Mouse (Mus musculus): Measurements from ENCODE around the gene Zkscan14.
A peak's percentile ranks its signal among the peaks of the same experiment; 100 is the strongest.
"Not testable (repeated sequence)": the region's sequence is repeated elsewhere in the genome, so short reads cannot be mapped to it uniquely, and the experiment has no call there.

Gene Zkscan14

DNA sequence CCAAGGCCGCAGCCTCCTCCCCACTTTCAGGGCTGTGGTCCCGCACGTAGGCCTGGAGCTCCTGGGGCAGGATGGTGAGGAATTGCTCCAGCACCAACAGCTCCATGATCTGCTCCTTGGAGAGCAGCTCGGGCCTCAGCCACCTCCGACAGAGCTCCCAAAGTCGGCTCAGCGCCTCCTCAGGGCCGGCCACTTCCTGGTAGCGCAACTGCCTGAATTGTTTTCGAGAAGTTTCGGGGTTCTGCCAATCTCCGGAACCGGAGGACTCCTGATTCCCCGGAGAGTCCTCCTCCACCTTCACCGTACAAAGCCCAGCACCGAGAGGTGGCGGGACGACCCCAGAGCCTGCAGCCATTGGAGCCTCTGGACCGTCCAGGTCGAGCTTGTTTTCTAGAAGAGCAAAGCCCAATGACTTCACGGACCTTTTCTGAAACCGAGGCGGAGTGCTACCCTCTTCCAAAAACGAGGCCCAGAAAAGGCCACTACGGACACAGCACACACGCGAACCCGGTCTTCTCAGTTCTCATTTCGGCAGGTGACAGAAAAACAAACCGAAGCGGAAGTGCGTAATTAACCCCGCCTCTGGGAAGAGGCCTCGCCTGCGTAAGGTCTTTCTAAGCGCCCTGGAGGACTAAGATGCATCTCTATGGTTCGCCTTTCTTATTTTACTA, at the start of gene Zkscan14:
TSS of gene Zkscan14 (minus strand) at position 548 of the 671 bp plus-strand sequence.
- no peak for DNase-seq (ENCODE audit: low spot score)

DNA sequence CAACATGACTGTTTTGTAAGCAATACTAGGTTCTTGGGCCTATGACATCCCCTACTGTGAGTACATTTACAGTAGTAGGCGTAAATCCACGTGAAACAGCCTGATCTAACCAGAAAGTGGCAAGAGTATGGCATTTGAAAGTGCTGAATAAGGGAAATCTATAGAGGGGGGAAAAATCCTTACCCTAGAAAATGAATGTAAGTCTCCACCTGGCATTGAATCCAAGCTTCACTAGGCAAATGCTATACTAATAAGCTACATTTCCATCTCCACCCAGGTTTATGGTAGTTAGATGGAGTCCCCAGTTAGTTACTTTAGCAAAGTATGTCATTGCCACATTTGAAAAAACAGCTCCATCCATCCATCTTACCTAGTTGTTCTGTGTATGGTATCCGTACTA, 47.9 kb upstream of the Zkscan14 start:
- DNase-seq (ENCODE audit: low spot score): no peak

DNA sequence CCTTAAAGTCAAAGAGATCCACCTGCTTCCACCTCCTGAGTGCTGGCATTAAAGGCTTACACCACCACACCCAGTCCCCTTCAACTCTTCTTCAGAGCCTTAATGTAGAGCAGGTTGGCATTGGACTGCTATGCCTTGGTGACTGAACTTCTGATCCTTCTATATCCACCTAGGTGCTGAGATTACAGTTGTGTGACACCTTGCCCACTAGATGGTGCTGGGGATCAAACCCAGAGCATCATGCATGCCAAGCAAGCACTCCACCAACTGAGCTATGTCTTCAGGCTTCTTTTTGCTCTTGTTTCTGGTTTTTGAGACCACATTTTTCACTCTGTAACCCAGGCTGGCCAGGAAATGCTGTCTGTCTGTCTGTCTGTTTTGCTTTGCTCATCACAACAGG, 33.0 kb upstream of the Zkscan14 start:
- DNase-seq (ENCODE audit: low spot score): no peak

DNA sequence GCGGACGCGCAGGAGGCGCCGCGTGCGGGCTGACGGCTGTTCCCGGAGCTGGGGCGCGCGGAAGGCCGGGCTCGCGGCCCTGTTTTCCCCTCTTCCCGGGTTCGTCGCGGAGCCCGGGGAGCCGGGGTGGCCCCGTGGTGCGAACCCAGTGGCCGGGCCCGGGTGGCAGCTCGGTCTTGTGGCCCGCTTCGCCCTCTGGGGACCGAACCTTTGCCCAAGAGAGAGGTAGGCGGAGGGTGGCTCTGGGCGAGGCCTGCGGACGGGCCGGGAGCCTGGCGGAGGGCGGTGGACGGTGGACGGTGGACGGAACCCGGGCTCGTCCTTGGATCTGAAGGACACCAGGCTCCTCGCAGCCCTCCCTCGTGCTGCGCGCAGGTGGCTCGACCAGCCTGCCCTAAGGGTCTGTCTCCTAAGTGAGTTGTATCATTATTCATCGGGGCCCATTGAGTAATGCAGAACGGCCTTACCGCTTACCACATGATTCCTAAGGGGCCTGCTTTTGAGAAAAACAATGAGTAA, 30.3 kb upstream of the Zkscan14 start:
- no peak for DNase-seq (ENCODE audit: low spot score)

DNA sequence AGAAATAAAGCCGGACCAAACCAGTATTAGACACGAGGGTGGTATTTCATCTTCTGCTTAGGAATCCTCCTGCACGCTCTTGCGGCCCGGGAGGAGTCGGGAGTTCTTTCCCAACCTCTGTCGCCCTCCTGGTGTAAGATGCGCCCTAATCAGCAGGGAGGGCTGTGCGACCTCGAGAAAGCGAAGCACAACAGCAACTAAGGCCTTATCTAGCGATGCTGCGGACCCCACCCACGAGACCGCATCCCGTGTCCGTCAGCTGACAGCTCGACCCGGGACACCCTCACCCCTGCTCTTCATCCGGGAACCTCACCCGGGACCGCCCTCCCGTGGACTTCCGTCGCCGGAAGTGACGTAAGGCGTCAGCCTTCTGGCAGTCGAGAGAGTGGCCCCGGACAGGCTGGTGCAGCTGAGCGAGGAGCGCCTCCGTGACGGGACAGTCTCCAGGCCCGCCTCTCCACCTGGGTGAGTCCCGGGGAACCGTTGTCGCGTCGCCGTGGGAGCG, 29.8 kb upstream of the Zkscan14 start, which contains the start of gene Zfp655:
TSS of gene Zfp655 (plus strand) at position 349 of the 505 bp plus-strand sequence.
- DNase-seq (ENCODE audit: low spot score): peak; percentile 92

DNA sequence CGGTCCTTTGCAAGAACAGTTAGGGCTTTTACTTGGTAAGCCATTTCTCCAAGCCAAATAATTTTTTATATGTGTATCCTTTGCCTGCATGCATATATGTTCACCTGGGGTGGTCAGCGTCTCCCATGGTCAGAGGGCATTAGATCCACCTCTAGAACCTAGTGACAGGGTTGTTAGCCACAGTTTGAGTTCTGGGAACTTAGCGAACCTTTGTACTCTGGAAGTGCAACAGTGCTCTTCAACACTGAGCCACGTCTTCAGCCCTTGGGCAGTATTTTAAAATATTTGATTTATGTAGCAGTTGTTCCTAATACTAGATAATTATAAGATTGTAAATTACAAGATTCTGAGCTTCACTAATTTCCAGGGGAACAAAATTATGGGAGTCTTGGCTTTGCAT, 29.0 kb upstream of the Zkscan14 start:
- DNase-seq (ENCODE audit: low spot score): no peak

DNA sequence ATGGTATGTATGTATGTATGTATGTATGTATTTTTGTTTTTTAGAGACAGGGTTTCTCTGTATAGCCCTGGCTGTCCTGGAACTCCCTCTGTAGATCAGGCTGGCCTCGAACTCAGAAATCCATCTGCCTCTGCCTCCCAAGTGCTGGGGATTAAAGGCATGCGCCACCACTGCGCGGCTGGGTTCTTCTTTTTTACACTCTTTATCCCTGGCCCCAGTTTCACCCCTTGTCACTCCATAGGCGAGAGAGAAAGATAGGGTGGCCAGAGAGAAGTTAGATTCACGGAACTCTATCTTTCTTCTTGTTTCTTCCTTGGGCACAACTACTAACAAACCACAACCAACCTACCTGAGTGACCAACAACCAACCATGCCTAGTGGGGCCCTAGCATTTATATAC, 27.6 kb upstream of the Zkscan14 start:
- not testable (repeated sequence) for DNase-seq (ENCODE audit: low spot score)

DNA sequence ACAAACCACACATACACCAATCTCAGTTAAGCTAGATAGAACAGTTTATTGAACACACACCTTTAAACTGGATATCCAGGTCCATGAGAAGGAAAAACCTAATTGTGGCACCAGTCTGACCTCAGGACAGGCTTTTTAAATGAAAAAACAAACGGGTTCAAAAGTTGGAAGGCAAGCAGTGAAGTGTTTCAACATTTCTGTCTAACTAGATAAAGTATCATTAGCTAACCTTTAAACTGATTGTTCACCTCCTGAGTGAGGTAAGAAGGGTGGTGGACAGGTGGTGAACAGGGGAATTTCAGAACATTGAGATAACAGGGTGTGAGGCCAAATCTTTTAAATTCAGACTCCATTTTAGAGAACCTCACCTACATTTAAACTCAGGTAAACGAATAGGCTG, 24.8 kb upstream of the Zkscan14 start:
- no peak for DNase-seq (ENCODE audit: low spot score)

DNA sequence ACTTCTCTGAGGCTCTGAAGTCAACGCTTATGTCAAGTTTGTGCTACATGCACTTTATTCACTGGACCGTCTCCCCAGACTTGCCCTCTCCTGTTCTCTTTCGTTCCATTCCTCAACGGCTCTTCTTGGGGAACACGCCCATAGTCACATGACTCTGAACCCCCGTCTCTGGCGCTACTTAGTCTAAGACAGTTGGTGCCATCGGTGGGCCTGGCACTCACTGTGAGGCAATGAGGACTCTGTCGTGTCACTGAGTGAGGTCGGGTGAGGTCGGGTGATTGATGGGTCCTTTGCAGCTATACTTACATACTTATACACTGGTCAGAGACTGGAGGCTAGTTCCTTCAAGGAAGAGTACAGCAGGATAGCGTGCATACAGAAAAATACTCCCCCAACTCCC, 21.7 kb upstream of the Zkscan14 start:
- DNase-seq (ENCODE audit: low spot score): no peak

DNA sequence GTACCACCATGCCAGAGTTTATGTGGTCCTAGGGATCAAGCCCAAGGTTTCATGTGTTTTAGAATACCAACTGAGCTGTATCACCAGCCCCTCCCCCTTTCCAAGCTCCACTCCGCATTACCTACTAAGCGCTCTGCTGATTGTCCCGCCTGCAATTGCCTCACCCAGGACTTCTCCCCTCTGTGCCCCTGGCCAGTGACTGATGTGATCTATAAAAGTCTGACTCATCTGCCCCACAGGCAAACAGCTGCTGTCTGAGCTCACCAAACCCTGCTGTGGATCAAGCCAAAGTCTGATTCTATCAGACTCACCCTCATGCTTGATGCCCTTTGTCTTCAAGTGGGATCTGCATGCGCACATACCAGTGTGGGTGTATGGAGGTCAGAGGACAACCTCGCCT, 21.2 kb upstream of the Zkscan14 start:
- no peak for DNase-seq (ENCODE audit: low spot score)

DNA sequence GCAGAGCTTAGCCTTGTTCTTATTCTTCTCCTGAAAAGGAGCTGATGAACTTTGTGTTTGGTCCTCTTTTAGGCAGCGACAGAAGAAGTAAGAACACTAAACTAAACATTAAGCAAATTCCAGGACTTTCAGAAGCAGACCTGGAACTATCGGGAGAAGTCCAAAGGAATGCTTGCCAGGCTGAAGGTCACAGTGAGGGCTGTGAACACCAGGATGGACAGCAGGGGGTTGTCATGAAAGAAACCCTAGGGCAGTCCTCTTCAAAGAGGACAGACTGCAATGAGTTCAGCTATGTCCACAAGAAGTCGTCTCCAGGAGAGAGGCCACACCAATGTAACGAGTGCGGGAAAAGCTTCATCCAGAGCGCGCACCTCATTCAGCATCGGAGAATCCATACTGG, 18.3 kb upstream of the Zkscan14 start:
- no peak for DNase-seq (ENCODE audit: low spot score)

DNA sequence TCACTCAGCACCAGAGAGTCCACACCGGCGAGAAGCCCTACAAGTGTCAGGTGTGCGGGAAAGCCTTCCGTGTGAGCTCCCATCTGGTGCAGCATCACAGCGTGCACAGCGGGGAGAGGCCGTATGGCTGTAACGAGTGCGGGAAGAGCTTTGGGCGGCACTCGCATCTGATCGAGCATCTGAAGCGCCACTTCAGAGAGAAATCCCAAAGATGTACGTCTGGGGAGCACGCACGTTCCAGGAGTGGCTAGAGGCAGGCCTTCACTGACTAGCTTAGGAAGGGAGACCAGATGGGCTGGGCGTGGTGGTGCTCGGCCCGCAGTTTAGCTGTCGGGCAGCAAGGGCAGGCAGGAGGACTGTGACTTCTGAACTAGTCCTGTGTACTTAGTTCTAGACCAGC, 17.0 kb upstream of the Zkscan14 start:
- no peak for DNase-seq (ENCODE audit: low spot score)

DNA sequence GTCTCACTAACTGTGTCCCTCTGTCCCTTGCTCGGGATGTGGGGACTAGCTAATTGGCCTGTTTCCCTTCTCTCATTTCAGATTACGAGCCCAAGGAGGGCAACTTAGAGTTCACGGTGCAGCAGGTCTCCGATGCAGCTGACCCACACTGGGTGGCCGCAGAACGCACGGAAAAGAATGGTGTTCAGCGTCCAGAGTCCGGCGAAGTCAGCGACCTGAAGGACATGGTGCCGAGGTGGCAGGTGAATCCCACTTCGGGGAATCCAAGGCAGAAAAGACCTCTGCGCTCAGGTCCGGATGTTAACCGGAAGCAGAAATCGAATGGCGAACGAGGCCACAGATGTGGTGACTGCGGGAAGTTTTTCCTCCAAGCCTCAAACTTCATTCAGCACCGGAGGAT, 16.5 kb upstream of the Zkscan14 start:
- no peak for DNase-seq (ENCODE audit: low spot score)

DNA sequence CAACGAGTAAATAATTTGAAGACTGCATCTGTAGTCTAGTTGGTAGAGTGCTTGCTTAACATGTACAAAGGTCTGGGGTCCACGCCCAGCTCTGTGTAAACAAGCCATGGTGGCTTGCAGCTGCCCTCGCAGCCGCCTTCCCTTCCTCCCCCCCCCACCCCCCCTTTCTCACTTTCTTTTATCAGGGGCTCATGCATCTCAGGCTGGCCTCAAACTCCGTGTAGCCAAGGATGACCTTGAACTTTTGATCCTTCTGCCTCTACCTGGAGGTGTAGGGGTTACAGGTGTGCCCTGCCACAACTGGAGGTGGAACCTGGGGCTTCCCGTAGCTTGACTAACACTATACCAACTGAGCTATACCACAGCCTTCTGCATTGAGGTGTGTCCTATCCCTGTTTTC, 16.1 kb upstream of the Zkscan14 start:
- no peak for DNase-seq (ENCODE audit: low spot score)

DNA sequence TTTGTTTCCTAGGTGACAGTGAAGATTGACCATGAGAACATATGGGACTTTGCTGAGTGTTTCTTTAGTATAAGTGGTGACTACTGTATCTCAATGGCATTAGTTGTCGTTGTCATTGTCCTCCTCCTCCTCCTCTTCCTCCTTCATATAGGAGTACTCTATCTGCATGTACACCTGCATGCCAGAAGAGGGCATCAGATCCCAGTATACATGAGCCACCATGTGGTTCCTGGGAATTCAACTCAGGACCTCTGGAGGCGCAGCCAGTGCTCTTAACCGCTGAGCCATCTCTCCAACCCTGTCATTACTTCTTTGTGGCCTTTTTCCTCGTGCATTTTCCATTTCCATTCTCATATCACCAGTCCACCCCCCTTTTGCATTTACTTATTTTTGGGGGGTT, 13.0 kb upstream of the Zkscan14 start:
- no peak for DNase-seq (ENCODE audit: low spot score)

DNA sequence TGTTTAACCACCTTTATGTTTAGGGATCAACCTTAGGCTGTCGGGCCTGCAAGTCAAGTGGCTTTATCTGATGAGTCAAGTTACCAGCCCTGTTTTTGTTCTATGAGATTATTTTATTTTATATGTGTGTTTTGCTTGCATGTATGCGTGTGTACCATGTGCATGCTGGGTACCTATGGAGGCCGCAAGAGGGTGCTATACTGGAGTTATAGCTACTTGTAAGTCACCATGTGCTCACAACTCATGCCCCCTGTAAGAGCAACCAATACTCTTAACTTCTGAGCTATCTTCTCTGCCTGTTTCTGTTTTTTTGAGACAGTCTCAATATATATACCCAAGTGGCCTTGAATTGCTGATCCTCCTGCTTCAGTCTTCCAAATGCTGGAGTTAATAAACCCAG, 11.8 kb upstream of the Zkscan14 start:
- DNase-seq (ENCODE audit: low spot score): no peak

DNA sequence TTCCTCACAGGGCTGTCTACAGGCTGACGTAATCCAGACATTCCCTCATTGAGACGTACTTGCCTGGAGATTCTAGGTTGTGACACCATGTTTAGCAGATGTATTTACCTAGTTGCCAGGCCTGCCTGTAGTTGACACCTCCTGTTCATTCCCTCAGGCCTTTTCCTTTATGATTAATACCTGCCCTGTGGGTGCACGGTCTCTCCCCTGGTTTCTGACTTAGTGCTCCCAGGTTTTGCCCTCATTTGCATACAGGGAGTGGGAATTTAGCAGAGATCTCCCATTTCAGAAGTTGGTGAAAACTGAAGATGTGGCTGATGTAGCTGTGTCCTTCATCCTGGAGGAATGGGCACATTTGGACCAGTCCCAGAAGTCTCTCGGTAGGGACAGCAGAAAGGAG, 10.5 kb upstream of the Zkscan14 start:
- DNase-seq (ENCODE audit: low spot score): no peak

DNA sequence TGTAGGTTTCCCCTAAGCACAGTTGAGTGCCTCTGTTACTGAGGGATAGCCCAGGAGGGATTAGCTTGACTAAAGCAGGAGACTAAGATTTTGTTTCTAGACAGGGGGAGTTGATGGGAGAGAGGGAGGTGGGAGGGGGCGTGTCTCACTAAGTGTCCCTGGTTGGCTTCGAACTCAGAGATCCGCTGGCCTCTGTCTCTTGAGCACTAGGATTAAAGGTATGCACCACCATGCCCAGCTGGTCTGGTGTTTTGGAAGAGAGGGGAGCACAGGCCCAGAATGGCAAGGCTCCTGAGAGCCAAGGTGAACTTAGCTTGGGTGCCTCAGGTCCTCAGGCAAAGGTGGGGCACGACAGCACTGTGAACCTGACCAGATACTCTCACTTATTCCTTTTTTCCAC, 9.7 kb upstream of the Zkscan14 start:
- DNase-seq (ENCODE audit: low spot score): no peak

DNA sequence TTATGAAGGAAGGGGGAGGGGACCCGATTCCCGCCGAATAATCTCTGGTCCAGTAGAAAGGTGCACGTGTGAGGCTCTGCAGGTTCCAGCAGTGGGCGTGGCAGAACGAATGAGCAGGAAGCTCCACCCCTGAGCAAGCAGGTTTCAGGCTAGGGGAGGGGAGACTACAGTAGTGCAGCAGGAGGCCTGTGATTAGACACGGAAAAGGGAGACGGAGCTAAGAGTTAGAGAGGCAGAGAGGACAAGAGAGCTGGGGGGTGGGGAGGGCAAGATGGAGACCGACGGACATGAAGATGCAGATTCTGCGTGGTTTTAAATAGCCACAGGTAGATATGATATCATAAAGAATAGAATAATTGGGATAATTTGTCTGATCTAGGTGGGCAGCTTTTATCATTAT, 6.7 kb upstream of the Zkscan14 start:
- not testable (repeated sequence) for DNase-seq (ENCODE audit: low spot score)

DNA sequence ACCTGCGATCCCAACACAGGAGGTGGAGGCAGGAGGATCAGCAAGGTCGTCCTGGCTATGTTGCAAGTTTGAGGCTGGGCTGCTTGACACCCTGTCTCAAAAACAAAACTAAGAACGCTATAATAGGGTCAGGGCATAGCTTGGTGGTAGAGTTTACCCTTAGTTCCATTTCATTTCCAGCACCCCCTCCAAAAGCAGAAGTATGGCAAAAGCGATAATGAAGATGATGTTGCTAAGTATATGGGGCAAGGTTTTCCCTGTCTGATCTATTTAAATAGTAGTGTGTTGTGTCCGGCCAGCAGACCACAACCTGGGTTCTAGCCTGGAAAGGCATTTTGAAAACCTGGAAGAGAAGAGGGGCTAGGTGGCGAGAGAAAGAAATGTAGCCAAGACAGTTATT, 6.3 kb upstream of the Zkscan14 start:
- DNase-seq (ENCODE audit: low spot score): no peak

DNA sequence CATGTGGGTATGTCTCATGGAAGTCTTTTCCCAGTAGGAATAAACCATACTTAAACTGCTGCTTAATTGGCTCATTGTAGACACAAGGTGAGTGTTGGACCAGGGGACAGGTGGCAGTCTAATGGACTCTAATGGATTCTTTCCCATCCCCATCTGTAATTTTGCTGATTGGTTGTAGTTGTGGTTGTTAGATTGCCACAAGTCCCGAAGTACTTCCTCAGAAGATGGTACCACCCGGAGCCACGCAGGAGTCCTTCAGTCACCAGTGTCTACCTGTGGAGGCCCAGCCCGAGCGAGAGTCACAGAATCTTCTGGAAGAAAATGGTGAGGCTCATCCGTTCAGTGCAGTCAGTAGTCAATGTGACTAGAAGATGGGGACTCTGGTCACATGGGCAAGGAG, 5.7 kb upstream of the Zkscan14 start:
- no peak for DNase-seq (ENCODE audit: low spot score)

DNA sequence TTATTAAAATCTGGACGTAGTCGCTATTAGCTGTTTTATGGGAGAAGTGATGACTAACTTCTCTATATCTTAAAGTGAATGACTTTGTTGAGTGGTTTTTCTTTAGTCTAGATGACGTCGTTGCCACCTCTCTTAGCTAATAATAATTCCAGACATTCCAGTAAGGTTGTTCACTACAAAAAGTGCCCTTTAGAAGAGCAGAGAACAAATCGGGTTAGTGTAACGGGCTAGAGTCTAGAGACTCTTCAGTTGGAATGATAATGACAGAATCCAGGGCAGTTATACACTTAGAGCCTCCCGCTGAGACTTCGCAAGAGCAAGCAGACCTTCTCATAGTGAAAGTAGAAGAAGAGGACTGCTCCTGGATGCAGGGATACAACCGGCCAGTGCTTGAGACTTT, 3.4 kb upstream of the Zkscan14 start:
- no peak for DNase-seq (ENCODE audit: low spot score)

DNA sequence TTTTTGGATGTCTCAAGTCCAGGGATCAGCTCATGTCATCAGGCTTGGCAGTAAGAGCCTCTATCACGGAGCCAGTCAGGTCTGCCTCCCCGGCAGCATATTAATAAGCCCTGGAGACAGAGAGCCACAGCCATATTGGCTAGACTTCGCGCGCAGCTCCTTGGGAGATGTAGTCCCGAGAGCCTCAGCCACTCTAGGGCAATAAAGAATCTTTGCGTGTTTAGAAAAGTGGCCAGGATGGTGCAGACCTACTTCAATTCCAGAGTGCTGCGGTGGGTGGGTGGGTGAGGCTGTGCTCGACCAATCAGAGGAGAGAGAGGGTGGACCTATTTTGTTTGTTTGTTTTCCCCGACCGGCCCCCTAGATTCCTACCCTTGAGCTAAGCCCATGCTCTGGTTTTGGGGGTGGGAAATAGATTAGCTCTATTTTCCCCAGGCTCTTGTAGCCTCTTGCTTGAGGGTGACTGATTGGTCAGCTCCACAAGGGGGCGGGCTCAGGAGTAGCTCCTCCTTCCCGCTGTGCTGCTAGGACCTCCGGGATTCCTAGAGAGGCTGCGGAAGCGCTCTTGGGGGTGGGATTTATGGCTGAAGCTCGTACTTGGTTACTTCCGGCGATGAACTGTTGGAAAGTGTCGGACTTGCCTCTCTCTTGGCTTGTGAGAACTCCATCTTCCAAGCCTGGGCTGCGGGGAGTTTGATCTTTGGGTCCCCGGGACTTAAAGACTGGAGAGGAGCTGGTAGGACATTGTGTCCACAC, 2.4 kb upstream of the Zkscan14 start, which contains the start of gene Zkscan5:
TSS of gene Zkscan5 (plus strand) at position 627 of the 756 bp plus-strand sequence.
- peak; percentile 92 for DNase-seq (ENCODE audit: low spot score)

Measured in urinary bladder, postnatal 10 days (tissue).